Mouse (Mus musculus): ENCODE results near the gene Il13.

Gene Il13

GRCm38 (mm10) chr11:53634556-53634955 lies at the start of gene Il13:
TSS of gene Il13 (minus strand) at chr11:53634702.
- no peak for DNase-seq

GRCm38 (mm10) chr11:53682994-53683530 lies 48.6 kb upstream of the Il13 start:
- DNase-seq: peak; percentile 50

GRCm38 (mm10) chr11:53682170-53682569 lies 47.7 kb upstream of the Il13 start:
- peak; percentile 44 for DNase-seq

- DNase-seq: no peak
Measured at GRCm38 (mm10) chr11:53681686-53682085, 47.2 kb upstream of the Il13 start.

- DNase-seq: peak; percentile 56
Measured at GRCm38 (mm10) chr11:53680141-53680540, 45.6 kb upstream of the Il13 start.

- DNase-seq: no peak
Measured at GRCm38 (mm10) chr11:53671414-53671813, 36.9 kb upstream of the Il13 start.

GRCm38 (mm10) chr11:53664091-53664490 lies 29.6 kb upstream of the Il13 start:
- DNase-seq: no peak

- no peak for DNase-seq
Measured at GRCm38 (mm10) chr11:53662794-53663674, 28.5 kb upstream of the Il13 start.

GRCm38 (mm10) chr11:53657828-53658227 lies 23.3 kb upstream of the Il13 start:
- DNase-seq: no peak

GRCm38 (mm10) chr11:53657381-53657780 lies 22.9 kb upstream of the Il13 start:
- DNase-seq: no peak

GRCm38 (mm10) chr11:53656558-53657202 lies 22.2 kb upstream of the Il13 start:
- DNase-seq: no peak

GRCm38 (mm10) chr11:53655043-53655442 lies 20.5 kb upstream of the Il13 start:
- DNase-seq: no peak

- no peak for DNase-seq
Measured at GRCm38 (mm10) chr11:53652427-53652826, 17.9 kb upstream of the Il13 start.

- DNase-seq: no peak
Measured at GRCm38 (mm10) chr11:53651441-53651840, 16.9 kb upstream of the Il13 start.

GRCm38 (mm10) chr11:53644017-53644416 lies 9.5 kb upstream of the Il13 start:
- DNase-seq: no peak

GRCm38 (mm10) chr11:53642744-53643279 lies 8.3 kb upstream of the Il13 start:
- no peak for DNase-seq

- DNase-seq: no peak
Measured at GRCm38 (mm10) chr11:53637803-53638260, 3.3 kb upstream of the Il13 start.

GRCm38 (mm10) chr11:53637046-53637802 lies 2.7 kb upstream of the Il13 start:
- no peak for DNase-seq

- peak; percentile 10 for DNase-seq
Measured at GRCm38 (mm10) chr11:53636183-53636646, 1.7 kb upstream of the Il13 start.

GRCm38 (mm10) chr11:53635590-53636182 lies 1.2 kb upstream of the Il13 start:
- DNase-seq: no peak

- DNase-seq: no peak
Measured at GRCm38 (mm10) chr11:53633644-53634043, 858 bp downstream of the Il13 start.

GRCm38 (mm10) chr11:53632122-53632733 lies 2.3 kb downstream of the Il13 start:
- peak; percentile 27 for DNase-seq
